Mouse (Mus musculus) lung, embryonic 16.5 days (tissue): Measurements from ENCODE around the gene Dohh. TPM values are rescaled to one million over a fixed set of nuclear protein-coding genes. Genes with fewer than 3 reads are reported as not detected.

ENCODE experiments used
- ATAC-seq: fragments of 200-750 bp; cut with Nextera tagmentation; 2 replicates; pipeline ENCODE4 v1.8.0; 2017; ENCODE audit warnings: low read depth, mild to moderate bottlenecking, moderate library complexity
- H3K27ac ChIP-seq: fragments of 300-500 bp; sonication (generic); 2 replicates; pipeline ENCODE4 v1.5.1; 2014; ENCODE audit warnings: mild to moderate bottlenecking, control low read depth, low read length
- H3K27me3 ChIP-seq: fragments of 300-500 bp; sonication (generic); 2 replicates; pipeline ENCODE4 v1.6.1; 2014; ENCODE audit warnings: low read depth, low read length, mixed read lengths; ENCODE audit not compliant: control insufficient read depth, insufficient read depth
- H3K36me3 ChIP-seq: fragments of 300-500 bp; sonication (generic); 2 replicates; pipeline ENCODE4 v1.6.1; 2014; ENCODE audit warnings: low read length; ENCODE audit not compliant: control insufficient read depth, insufficient read depth
- H3K4me1 ChIP-seq: fragments of 300-500 bp; sonication (generic); replicated peaks from 2 replicates; pipeline ENCODE4 v1.6.1; 2014; ENCODE audit warnings: low read length, mixed read lengths; ENCODE audit not compliant: control insufficient read depth, insufficient read depth
- H3K4me2 ChIP-seq: fragments of 300-500 bp; sonication (generic); 2 replicates; pipeline ENCODE4 v1.6.1; 2014; ENCODE audit warnings: low read depth, low read length, control low read depth
- H3K4me3 ChIP-seq: fragments of 300-500 bp; sonication (generic); 2 replicates; pipeline ENCODE4 v1.5.1; 2014; ENCODE audit warnings: mild to moderate bottlenecking, low read length, control low read depth
- H3K9ac ChIP-seq: fragments of 300-500 bp; sonication (generic); 2 replicates; pipeline ENCODE4 v1.6.1; 2014; ENCODE audit warnings: low read length, control low read depth
- H3K9me3 ChIP-seq: fragments of 300-500 bp; sonication (generic); 2 replicates; pipeline ENCODE4 v1.6.1; 2016; ENCODE audit warnings: low read length; ENCODE audit not compliant: control insufficient read depth
- WGBS: fragments of 180-500 bp; shearing (Covaris S2); extraction: QIAGEN DNeasy Blood & Tissue Kit; methylation state at CpG from one replicate; pipeline ENCODE4 v1.1.7; 2014; 5-methylcytosine and 5-hydroxymethylcytosine counted together
- polyA plus RNA-seq: library from polyadenylated mRNA; unstranded; fragments of >200 nt; fragmentation: Nextera tagmentation; extraction: Ambion mirVana; gene quantifications from 2 replicates; pipeline ENCODE4 v1.2.1, GENCODE M21; 2015

The Dohh gene
- polyA plus RNA-seq, 1 experiment from 2014 or later, result 71.4 TPM

DNA sequence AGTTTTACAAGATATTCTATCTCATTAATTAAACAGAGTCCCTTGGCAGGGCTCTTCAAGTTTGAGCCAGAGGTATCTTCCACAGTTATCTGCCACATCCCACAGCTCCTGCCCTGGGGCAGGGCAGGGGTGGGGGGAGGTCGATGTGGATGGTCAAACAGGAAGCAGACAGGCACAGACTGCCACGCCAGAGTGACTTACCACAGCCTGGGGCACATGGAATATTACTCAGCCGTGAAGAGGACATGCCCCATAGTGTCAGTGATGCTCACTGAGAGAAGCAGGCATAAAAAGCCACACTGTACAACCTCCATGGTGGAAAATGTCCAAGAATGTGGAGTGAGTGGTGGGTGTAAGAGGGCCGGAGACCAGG lies 39.1 kb upstream of the Dohh start:
- peaks cover 34% of the 10 kb centered on the region for H3K4me1 ChIP-seq

DNA sequence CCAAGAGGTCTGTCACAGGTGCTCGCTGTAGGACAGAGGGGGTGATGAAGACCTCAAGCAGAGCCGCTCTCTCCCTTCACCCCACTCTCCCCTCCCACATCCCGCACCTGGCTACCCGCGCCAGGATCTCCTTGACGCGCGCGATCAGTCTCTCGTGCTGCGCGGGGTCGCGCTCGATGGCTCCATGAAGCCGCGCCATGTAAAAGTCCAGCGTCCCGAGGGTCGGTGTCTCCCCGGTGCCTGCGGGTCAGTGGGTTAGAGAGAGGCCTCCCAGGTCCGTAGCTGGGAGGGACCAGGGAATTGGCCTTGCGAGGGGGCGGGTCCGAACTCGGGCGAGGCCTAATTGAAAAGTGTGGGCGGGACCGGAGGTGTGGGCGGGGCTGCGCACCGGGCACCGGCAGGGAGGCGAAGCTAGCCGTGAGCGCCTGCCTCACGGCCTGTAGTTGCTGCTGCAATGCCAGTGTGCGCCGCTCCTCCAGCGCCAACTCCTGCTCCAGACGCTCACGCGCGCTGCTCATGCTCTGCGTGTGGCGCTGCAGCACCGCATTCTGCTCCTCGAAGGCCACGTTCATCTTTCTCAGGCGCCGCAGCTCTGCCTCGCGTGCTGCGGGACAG lies 37.7 kb upstream of the Dohh start:
- Histone ChIP-seq H3K27me3 (peaks cover 32% of the 10 kb centered on the region), H3K4me1 (peaks cover 41% of the 10 kb centered on the region), H3K4me3 (peak overlapping the region; percentile 39), H3K27ac (peak overlapping the region; percentile 41), H3K9me3 (no peaks in the 10 kb centered on the region), H3K36me3 (peaks cover 9% of the 10 kb centered on the region), H3K4me2 (peak overlapping the region; percentile 63), H3K9ac (peak overlapping the region; percentile 59)
- WGBS, result 10% methylated on average over 55 of the region's 55 CpGs
- ATAC-seq, result peak; percentile 16

More for the DNA sequence above, 39.1 kb upstream of the Dohh start:
- no peak for ATAC-seq
- H3K4me3 ChIP-seq, result no peak overlapping the region
- peaks cover 9% of the 10 kb centered on the region for H3K36me3 ChIP-seq
- H3K27ac ChIP-seq, result no peak overlapping the region
- H3K9me3 ChIP-seq, result no peaks in the 10 kb centered on the region
- H3K4me2 ChIP-seq, result no peak overlapping the region
- peaks cover 36% of the 10 kb centered on the region for H3K27me3 ChIP-seq
- WGBS, result 82% methylated on average over 4 of the region's 4 CpGs
- no peak overlapping the region for H3K9ac ChIP-seq

DNA sequence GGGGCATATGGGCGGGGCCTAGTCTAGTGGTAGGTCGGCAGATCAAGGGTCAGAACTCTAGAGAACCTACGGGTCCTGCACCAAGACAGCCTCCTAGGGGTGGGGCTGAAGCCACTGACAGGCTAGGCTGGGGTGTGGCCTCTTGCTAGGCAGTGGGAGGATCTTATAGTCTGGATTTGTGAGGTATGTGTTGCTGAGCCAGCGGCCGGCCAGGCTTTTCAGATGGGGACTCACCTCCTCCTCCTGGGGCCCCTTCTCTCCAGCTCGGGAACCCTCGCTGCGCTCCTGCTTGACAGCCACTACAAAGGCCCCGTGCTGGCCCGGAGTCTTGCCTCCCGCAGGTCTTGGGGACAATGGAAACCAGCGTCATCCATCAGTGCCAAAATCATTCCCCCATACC lies 35.1 kb upstream of the Dohh start:
- Histone ChIP-seq H3K9ac (peak overlapping the region; percentile 80), H3K36me3 (peaks cover 9% of the 10 kb centered on the region), H3K4me1 (peaks cover 36% of the 10 kb centered on the region), H3K27ac (peak overlapping the region; percentile 61; the same call in 1 of the 2 replicates), H3K4me3 (peak overlapping the region; percentile 84), H3K4me2 (peak overlapping the region; percentile 88), H3K27me3 (peaks cover 8% of the 10 kb centered on the region), H3K9me3 (no peaks in the 10 kb centered on the region)
- no peak for ATAC-seq
- WGBS, result 9% methylated on average over 12 of the region's 12 CpGs

DNA sequence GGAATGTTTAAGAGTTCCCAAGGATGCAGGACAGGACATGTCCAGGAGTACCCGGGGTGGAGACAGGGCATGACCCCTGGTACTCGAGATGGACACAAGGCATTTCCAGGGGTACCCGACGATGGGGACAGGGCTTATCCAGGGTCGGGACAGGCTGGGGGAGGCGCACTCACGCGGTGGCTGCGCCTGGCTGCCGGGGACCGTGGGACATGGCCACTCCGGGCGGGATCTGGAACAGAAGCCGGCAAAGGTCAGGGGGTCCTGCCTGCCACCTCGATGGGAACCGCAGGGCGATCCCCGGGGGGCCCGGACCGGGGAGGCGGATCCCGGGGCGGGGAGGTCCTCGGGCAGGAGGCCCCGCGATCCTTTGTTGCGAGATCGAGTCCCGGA lies 34.3 kb upstream of the Dohh start:
- peak overlapping the region; percentile 88 for H3K4me2 ChIP-seq
- peaks cover 9% of the 10 kb centered on the region for H3K36me3 ChIP-seq
- peak overlapping the region; percentile 80 for H3K9ac ChIP-seq
- 1% methylated on average over 28 of the region's 29 CpGs for WGBS
- peaks cover 36% of the 10 kb centered on the region for H3K4me1 ChIP-seq
- no peaks in the 10 kb centered on the region for H3K9me3 ChIP-seq
- ATAC-seq, result no peak; the same call in 1 of the 2 replicates
- peak overlapping the region; percentile 61 for H3K27ac ChIP-seq
- peaks cover under 1% of the 10 kb centered on the region for H3K27me3 ChIP-seq
- H3K4me3 ChIP-seq, result peak overlapping the region; percentile 84

DNA sequence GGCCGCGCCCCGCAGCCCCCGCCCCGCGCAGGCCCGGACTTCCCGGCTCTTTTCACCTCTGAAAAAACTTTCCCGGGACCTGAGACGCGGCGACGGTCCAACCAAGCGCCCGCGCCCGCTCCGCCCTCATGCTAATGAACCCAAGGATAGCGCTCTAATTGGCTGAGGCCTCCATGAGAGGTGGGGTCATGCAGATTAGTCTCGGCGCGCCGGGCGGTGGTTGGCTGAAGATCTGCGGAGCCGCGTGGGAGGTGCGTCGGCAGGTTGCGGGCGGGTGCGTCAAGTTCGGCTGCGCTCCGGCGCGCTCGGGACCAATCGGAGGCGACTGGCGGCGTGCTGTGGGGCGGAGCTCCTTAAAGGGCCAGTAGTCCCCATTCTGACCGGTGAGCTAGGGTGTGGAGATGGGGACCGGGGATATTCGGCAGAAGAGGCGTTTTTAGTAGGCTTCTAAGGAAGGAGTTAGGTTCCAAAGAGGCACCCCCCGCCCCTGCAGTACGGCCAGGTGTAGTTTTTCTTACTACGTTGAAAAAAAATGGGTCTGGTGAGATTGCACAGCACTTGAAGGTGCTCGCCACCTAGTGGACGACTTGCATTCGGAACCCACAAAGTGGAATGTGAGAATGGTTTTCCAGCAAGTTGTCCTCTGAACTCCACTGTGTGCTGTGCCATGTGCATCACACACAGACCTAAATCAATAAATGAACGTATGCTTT lies 33.7 kb upstream of the Dohh start, which contains the start of gene Hmg20b:
Hmg20b (minus strand) TSS at position 130 of the 713 bp plus-strand sequence.
- H3K4me1 ChIP-seq, result peaks cover 36% of the 10 kb centered on the region
- H3K36me3 ChIP-seq, result peaks cover 9% of the 10 kb centered on the region
- WGBS, result under 1% methylated on average over 54 of the region's 54 CpGs
- peak; percentile 97 for ATAC-seq
- no peaks in the 10 kb centered on the region for H3K9me3 ChIP-seq
- H3K27ac ChIP-seq, result peak within 1 kb of the TSS; percentile 61
- peak within 1 kb of the TSS; percentile 88 for H3K4me2 ChIP-seq
- H3K9ac ChIP-seq, result peak within 1 kb of the TSS; percentile 80
- H3K27me3 ChIP-seq, result no peaks in the 10 kb centered on the region; the same call in 1 of the 2 replicates
- peak within 1 kb of the TSS; percentile 84 for H3K4me3 ChIP-seq

DNA sequence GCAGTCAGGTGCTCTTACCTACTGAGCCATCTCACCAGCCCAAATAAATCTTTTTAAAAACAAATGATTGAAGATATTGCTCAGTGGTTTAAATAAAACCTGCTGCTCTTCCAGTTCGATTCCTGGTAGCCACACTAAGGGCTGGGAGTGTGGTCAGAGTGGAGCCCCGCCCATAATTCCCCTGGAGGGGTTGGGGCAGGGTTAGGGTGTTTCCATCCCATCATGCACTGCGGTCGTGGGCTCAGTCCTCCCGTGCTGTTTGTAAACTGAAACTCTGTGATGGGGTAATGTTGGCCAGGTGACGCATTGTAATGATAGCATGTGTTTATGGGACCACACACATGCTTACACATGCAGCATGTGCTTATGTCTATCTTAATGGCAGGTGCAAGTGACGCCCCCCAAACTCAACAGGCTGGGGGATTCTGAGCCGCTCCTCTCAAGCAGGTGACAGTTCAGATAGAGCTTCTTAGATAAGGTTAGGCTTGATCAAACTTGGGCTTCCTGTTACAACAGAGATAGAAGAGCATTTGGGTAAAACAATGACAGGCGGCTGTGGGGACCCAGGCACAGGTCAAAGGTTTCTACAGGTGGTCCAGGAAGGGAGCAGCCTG lies 32.4 kb upstream of the Dohh start:
- Histone ChIP-seq H3K27me3 (no peaks in the 10 kb centered on the region; the same call in 1 of the 2 replicates), H3K36me3 (peaks cover 7% of the 10 kb centered on the region), H3K4me2 (no peak overlapping the region), H3K9me3 (no peaks in the 10 kb centered on the region), H3K4me3 (no peak overlapping the region), H3K4me1 (peaks cover 29% of the 10 kb centered on the region), H3K9ac (no peak overlapping the region; the same call in 1 of the 2 replicates), H3K27ac (no peak overlapping the region)
- ATAC-seq, result no peak
- WGBS, result 19% methylated on average over 9 of the region's 9 CpGs

DNA sequence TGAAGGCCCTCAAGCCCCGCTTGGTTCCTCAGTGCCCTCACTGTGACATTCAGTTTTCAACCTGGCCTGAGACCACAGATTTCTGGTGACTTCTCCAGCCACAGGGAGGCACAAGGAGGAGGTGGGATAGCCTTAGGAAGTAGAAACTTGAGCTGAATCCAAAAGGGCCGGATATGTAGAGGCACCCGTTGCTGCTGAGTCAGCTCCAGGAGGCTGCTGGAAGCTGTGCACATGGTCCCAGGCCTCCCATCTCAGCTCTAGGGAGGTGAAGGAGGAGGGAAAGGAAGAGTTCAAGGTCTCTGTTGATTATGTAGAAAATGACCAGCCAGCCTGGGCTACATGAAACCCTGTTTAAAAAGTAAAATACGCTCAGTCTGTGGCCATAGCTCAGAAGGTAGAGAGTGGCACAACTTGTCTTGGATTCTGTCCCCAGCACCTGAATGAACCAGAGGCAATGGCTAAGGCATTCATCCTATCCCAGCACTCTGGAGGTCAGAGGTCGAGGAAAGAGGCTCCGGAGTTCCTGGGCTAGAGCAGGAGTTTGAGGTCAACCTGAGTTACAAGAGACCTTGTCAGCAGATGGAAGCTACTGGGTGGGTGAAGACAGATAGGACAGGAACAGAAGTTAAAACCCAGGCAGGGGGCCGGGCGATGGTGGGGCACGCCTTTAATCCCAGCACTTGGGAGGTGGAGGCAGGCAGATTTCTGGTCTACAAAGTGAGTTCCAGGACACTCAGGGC lies 29.3 kb upstream of the Dohh start:
- Histone ChIP-seq H3K9ac (no peak overlapping the region), H3K4me2 (no peak overlapping the region), H3K27ac (no peak overlapping the region), H3K4me1 (peaks cover 25% of the 10 kb centered on the region), H3K4me3 (no peak overlapping the region), H3K9me3 (no peaks in the 10 kb centered on the region), H3K36me3 (no peaks in the 10 kb centered on the region), H3K27me3 (no peaks in the 10 kb centered on the region)
- ATAC-seq, result no peak
- WGBS, result 62% methylated on average over 9 of the region's 9 CpGs

DNA sequence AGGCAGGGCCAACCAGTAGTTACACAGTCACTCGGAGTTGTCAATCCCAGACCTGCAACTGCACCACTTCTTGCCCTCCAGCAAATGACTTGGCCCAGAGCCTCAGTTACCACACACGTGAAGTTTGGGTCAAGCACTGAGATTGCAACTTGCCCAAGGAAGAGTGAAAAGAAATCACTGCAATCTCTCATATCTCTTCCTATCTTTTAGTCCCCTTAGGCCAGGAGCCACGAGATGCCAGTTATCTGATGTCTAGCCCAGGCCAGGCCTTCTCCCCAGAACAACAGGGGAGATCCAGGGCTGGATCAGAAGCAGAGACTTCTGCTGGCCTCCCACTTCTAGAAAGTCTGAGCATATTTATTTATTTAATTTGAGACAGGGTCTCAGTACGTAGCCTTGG lies 28.7 kb upstream of the Dohh start:
- no peak overlapping the region for H3K27ac ChIP-seq
- no peak for ATAC-seq
- H3K27me3 ChIP-seq, result no peaks in the 10 kb centered on the region
- no peaks in the 10 kb centered on the region for H3K9me3 ChIP-seq
- H3K9ac ChIP-seq, result no peak overlapping the region
- H3K4me1 ChIP-seq, result peaks cover 25% of the 10 kb centered on the region
- no peak overlapping the region for H3K4me2 ChIP-seq
- H3K36me3 ChIP-seq, result no peaks in the 10 kb centered on the region
- no peak overlapping the region for H3K4me3 ChIP-seq
- 80% methylated on average over 4 of the region's 4 CpGs for WGBS
